Mouse (Mus musculus) midbrain, embryonic 13.5 days (tissue): ENCODE measurements around the gene Adgrf5. TPM values are rescaled to one million over a fixed set of nuclear protein-coding genes. Genes with fewer than 3 reads are reported as not detected.

Experiments
- ATAC-seq: fragments of 200-750 bp; cut with Nextera tagmentation; 2 replicates; pipeline ENCODE4 v1.8.0; 2017; ENCODE audit warnings: mild to moderate bottlenecking, moderate TSS enrichment, moderate library complexity
- H3K27ac ChIP-seq: fragments of 300-500 bp; sonication (generic); 2 replicates; pipeline ENCODE4 v1.5.1; 2015; ENCODE audit warnings: inconsistent platforms, mild to moderate bottlenecking, moderate library complexity
- H3K27me3 ChIP-seq: fragments of 300-500 bp; sonication (generic); 2 replicates; pipeline ENCODE4 v1.6.1; 2015; ENCODE audit warnings: mild to moderate bottlenecking, inconsistent platforms
- H3K36me3 ChIP-seq: fragments of 300-500 bp; sonication (generic); 2 replicates; pipeline ENCODE4 v1.6.1; 2015; ENCODE audit warnings: mild to moderate bottlenecking, inconsistent platforms
- H3K4me1 ChIP-seq: fragments of 300-500 bp; sonication (generic); replicated peaks from 2 replicates; pipeline ENCODE4 v1.6.1; 2015; ENCODE audit warnings: inconsistent platforms
- H3K4me2 ChIP-seq: fragments of 300-500 bp; sonication (generic); replicated peaks from 2 replicates; pipeline ENCODE4 v1.6.1; 2015; ENCODE audit warnings: moderate library complexity, mild to moderate bottlenecking, inconsistent platforms
- H3K4me3 ChIP-seq: fragments of 300-500 bp; sonication (generic); replicated peaks from 2 replicates; pipeline ENCODE4 v1.5.1; 2015; ENCODE audit warnings: mild to moderate bottlenecking, inconsistent platforms
- H3K9ac ChIP-seq: fragments of 300-500 bp; sonication (generic); replicated peaks from 2 replicates; pipeline ENCODE4 v1.6.1; 2015; ENCODE audit warnings: mild to moderate bottlenecking, inconsistent platforms
- H3K9me3 ChIP-seq: fragments of 300-500 bp; sonication (generic); 2 replicates; pipeline ENCODE4 v1.6.1; 2016; ENCODE audit warnings: mild to moderate bottlenecking, inconsistent platforms
- WGBS: fragments of 180-500 bp; shearing (Covaris S2); methylation state at CpG from one replicate; pipeline ENCODE4 v1.1.7; 2015; 5-methylcytosine and 5-hydroxymethylcytosine counted together
- polyA plus RNA-seq: library from polyadenylated mRNA; unstranded; fragments of >200 nt; fragmentation: Nextera tagmentation; extraction: Ambion mirVana; gene quantifications from 2 replicates; pipeline ENCODE4 v1.2.1, GENCODE M21; 2015

The Adgrf5 gene
- polyA plus RNA-seq, 1 experiment from 2014 or later, result 8.6 TPM

DNA sequence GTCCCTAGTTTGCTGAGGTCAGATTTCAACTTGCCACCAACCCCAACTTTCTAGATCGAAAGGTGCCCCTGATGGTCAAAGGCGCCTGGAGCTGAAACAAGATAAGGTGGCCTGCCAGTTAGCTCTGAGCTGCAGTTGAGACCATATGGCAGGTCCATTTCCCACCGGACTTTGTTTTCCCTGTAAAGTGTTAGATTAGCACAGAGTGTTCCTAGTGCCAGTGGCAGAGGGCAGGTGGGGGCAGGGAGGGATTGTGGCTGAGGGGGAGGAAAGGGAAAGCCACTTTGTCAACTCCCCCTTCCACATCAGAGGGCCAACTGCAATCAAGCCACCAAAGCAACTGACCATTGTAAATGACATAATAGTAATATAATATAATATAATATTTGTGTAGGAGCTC lies 26.9 kb downstream of the Adgrf5 start:
- H3K4me1 ChIP-seq, result 0 out of 2 replicates have a peak, but pooled peaks cover 6% of the 10 kb centered on the region
- no peak overlapping the region for H3K4me2 ChIP-seq
- H3K27me3 ChIP-seq, result no peaks in the 10 kb centered on the region
- ATAC-seq, result no peak
- H3K27ac ChIP-seq, result no peak overlapping the region
- no peaks in the 10 kb centered on the region for H3K9me3 ChIP-seq
- H3K9ac ChIP-seq, result no peak overlapping the region
- no peaks in the 10 kb centered on the region for H3K36me3 ChIP-seq
- WGBS, result 82% methylated on average over 3 of the region's 3 CpGs
- no peak overlapping the region for H3K4me3 ChIP-seq

DNA sequence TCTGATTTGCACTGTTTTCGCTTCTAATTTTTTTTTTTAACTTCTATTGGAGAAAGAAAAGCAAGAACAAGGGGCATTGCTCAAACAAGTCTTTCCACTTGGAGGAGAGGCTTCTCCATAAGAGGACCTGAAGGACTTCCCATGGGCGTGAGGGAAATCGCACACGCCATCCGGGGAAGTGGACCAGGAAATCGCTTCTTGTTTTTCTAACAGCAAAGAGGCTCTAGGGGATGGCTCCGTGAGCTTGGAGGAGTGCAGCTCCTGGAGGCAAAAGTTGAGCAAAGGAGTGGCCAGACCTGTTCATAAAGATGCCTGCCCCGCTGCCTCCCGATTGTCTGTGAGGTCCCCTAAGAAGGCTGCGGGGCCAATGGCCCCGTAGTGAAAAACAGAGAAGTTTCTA lies 29.0 kb downstream of the Adgrf5 start:
- H3K4me1 ChIP-seq, result peaks cover 6% of the 10 kb centered on the region; the same call in 1 of the 2 replicates
- ATAC-seq, result no peak
- WGBS, result 91% methylated on average over 11 of the region's 11 CpGs
- no peak overlapping the region for H3K4me3 ChIP-seq
- no peaks in the 10 kb centered on the region for H3K36me3 ChIP-seq
- no peaks in the 10 kb centered on the region for H3K27me3 ChIP-seq
- no peak overlapping the region for H3K4me2 ChIP-seq
- H3K9me3 ChIP-seq, result no peaks in the 10 kb centered on the region
- H3K27ac ChIP-seq, result no peak overlapping the region
- no peak overlapping the region for H3K9ac ChIP-seq

- no peak overlapping the region for H3K27ac ChIP-seq
- H3K4me1 ChIP-seq, result peaks cover 6% of the 10 kb centered on the region; the same call in 1 of the 2 replicates
- no peaks in the 10 kb centered on the region for H3K9me3 ChIP-seq
- no peaks in the 10 kb centered on the region for H3K36me3 ChIP-seq
- no peak for ATAC-seq
- H3K4me3 ChIP-seq, result no peak overlapping the region
- H3K4me2 ChIP-seq, result no peak overlapping the region
- no peak overlapping the region for H3K9ac ChIP-seq
- 75% methylated on average over 9 of the region's 9 CpGs for WGBS
- no peaks in the 10 kb centered on the region for H3K27me3 ChIP-seq
Observed at GRCm38 (mm10) chr17:43392191-43392590, 31.9 kb downstream of the Adgrf5 start.

DNA sequence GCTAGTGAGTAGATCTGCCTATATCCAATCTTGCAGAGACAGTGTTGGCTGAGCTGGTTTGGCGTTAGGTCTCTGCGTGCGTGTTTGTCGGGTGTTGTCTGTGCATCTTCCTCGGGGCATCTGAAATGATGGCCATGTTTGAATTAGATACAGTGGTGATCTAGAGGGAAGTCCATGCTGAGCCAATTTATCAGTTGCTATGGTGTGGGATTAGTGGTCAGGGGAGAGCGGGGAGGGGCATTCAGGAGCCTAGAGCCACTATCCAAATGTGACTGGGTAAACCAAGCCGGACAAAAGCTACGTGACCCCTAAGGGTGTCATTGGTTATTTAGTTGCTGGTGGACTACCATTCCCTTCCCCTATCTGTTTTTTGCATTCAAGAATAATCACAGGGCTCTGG lies 33.4 kb downstream of the Adgrf5 start:
- WGBS, result 41% methylated on average over 8 of the region's 8 CpGs
- Histone ChIP-seq H3K4me1 (peaks cover 8% of the 10 kb centered on the region; the same call in 1 of the 2 replicates), H3K4me2 (no peak overlapping the region), H3K36me3 (no peaks in the 10 kb centered on the region), H3K9me3 (no peaks in the 10 kb centered on the region), H3K4me3 (no peak overlapping the region), H3K27me3 (no peaks in the 10 kb centered on the region), H3K9ac (no peak overlapping the region), H3K27ac (no peak overlapping the region)
- peak; percentile 62; the same call in 1 of the 2 replicates for ATAC-seq

DNA sequence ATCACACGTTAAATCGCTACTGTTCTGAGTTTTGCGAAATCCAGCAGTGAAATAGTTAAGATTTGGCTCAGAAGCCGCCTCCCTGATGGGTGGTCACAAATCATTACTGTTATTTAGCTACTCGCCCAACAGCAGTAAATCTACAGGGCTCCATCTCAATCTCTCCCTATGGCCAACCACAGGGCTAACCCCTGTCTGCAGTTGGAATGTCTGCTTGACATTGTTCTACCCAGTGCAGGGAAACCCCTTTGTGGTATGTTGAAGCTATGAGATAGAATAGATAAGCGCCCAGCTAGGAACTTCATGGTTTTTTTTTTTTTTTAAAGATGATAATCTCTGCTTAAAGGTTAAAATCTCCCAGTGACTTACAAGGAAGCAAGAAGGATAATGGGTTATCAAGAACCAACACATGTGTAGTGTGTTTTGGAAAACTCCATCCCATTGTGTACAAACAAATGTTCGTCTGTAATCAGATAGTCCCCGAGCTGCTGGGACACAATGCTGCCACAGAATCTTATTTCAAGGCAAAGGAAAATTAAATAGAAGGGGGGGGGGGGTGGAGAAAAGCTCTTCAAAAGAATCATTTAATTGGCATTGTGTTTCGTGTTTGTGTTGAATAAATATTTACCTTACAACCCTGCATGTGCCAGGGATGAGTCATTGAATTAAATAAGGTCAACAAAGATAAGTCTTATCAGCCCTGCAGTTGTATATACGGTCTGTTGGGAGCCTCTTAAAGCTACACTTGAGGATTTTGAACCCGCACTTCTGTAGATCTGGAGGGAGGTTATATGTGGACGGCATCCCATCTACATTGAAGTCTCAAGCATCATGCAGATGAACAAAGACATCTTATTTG lies 35.4 kb downstream of the Adgrf5 start:
- no peak overlapping the region for H3K9ac ChIP-seq
- no peaks in the 10 kb centered on the region for H3K36me3 ChIP-seq
- WGBS, result 82% methylated on average over 12 of the region's 12 CpGs
- H3K4me1 ChIP-seq, result peaks cover 14% of the 10 kb centered on the region; the same call in 1 of the 2 replicates
- H3K9me3 ChIP-seq, result no peaks in the 10 kb centered on the region
- no peak overlapping the region for H3K27ac ChIP-seq
- no peak overlapping the region for H3K4me2 ChIP-seq
- no peak overlapping the region for H3K4me3 ChIP-seq
- ATAC-seq, result no peak
- no peaks in the 10 kb centered on the region for H3K27me3 ChIP-seq

- H3K4me2 ChIP-seq, result no peak overlapping the region
- 66% methylated on average over 7 of the region's 7 CpGs for WGBS
- ATAC-seq, result no peak
- H3K9me3 ChIP-seq, result no peaks in the 10 kb centered on the region
- no peak overlapping the region for H3K9ac ChIP-seq
- H3K4me3 ChIP-seq, result no peak overlapping the region
- no peaks in the 10 kb centered on the region for H3K27me3 ChIP-seq
- H3K27ac ChIP-seq, result no peak overlapping the region
- H3K36me3 ChIP-seq, result no peaks in the 10 kb centered on the region
- H3K4me1 ChIP-seq, result peaks cover 8% of the 10 kb centered on the region; the same call in 1 of the 2 replicates
Observed at GRCm38 (mm10) chr17:43398612-43399011, 38.4 kb downstream of the Adgrf5 start.

DNA sequence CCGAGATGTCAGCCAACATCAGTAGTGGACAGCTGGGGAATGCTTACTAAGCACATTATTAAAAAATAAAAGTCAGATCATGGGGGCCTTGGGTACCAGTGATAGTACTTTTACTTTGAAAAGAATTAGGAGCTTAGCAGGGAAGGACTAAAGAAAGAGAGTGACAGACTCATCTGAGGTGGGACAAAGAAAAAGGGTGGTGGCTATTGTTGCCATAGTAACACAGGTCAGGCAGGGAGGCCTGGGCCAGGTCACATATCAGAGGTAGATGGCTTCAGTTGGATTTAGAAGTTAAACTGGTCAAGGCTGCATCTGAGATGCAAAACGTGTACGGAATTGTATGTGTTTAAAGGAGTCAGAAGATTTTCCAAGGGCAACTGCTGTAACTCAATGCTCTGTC lies 38.9 kb downstream of the Adgrf5 start:
- Histone ChIP-seq H3K9me3 (no peaks in the 10 kb centered on the region), H3K36me3 (no peaks in the 10 kb centered on the region), H3K27me3 (no peaks in the 10 kb centered on the region), H3K4me1 (0 out of 2 replicates have a peak, but pooled peaks cover 8% of the 10 kb centered on the region), H3K4me2 (no peak overlapping the region), H3K27ac (no peak overlapping the region), H3K4me3 (no peak overlapping the region), H3K9ac (no peak overlapping the region)
- 29% methylated on average over 3 of the region's 3 CpGs for WGBS
- no peak for ATAC-seq

GRCm38 (mm10) chr17:43400483-43400882 lies 40.2 kb downstream of the Adgrf5 start:
- 62% methylated on average over 10 of the region's 10 CpGs for WGBS
- no peak for ATAC-seq
- H3K4me2 ChIP-seq, result no peak overlapping the region

DNA sequence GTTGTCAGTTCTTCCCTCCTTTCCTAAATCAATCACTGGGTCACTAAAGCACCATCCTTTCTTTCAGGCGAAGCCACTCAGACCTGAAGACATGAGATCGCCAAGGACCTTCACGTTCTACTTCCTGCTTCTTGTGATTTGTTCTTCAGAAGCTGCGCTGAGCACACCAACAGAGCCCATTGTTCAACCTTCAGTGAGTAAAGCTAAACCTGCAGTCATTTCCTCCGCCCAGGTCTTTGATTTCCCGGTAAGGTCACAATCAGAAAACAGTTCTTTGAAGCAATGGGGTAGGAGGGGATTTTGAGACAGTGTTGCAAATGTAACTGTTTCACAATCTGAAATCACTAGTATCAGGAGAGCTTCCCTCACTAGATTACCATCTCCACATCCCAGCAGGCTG lies 43.6 kb downstream of the Adgrf5 start:
- ATAC-seq, result no peak
- H3K9me3 ChIP-seq, result no peaks in the 10 kb centered on the region
- H3K4me1 ChIP-seq, result 0 out of 2 replicates have a peak, but pooled peaks cover 5% of the 10 kb centered on the region
- H3K4me2 ChIP-seq, result no peak overlapping the region
- no peak overlapping the region for H3K4me3 ChIP-seq
- no peak overlapping the region for H3K9ac ChIP-seq
- WGBS, result 60% methylated on average over 6 of the region's 6 CpGs
- no peak overlapping the region for H3K27ac ChIP-seq
- H3K27me3 ChIP-seq, result no peaks in the 10 kb centered on the region
- no peaks in the 10 kb centered on the region for H3K36me3 ChIP-seq

More at GRCm38 (mm10) chr17:43400483-43400882, 40.2 kb downstream of the Adgrf5 start:
- H3K27me3 ChIP-seq, result no peaks in the 10 kb centered on the region
- H3K27ac ChIP-seq, result no peak overlapping the region
- H3K9ac ChIP-seq, result no peak overlapping the region
- 0 out of 2 replicates have a peak, but pooled peaks cover 8% of the 10 kb centered on the region for H3K4me1 ChIP-seq
- H3K4me3 ChIP-seq, result no peak overlapping the region
- no peaks in the 10 kb centered on the region for H3K9me3 ChIP-seq
- H3K36me3 ChIP-seq, result no peaks in the 10 kb centered on the region

GRCm38 (mm10) chr17:43404408-43404807 lies 44.2 kb downstream of the Adgrf5 start:
- no peak overlapping the region for H3K4me2 ChIP-seq
- H3K9ac ChIP-seq, result no peak overlapping the region
- H3K9me3 ChIP-seq, result no peaks in the 10 kb centered on the region
- WGBS, result 89% methylated on average over 5 of the region's 5 CpGs
- no peak for ATAC-seq
- no peak overlapping the region for H3K27ac ChIP-seq
- 0 out of 2 replicates have a peak, but pooled peaks cover 5% of the 10 kb centered on the region for H3K4me1 ChIP-seq
- no peaks in the 10 kb centered on the region for H3K27me3 ChIP-seq
- H3K4me3 ChIP-seq, result no peak overlapping the region
- no peaks in the 10 kb centered on the region for H3K36me3 ChIP-seq

DNA sequence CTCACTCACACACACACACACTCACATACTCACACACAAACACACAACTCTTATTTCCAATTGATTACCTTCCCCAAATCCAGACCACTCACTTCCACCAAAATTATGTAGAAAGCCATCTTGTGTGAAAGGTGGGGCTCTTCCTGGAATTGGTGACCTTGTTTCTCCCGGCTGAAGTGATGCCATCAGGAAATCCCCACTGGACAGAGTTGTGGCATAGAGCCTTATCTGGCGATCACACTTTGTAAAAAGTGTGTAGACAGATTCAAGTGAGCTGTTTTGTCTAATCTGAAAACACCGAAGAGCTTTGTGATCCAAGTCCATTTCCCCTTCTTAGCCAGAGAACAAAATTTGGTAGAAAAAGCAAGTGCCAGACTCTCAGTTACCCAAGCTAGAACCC lies 46.1 kb downstream of the Adgrf5 start:
- no peak for ATAC-seq
- Histone ChIP-seq H3K4me3 (no peak overlapping the region), H3K27me3 (no peaks in the 10 kb centered on the region), H3K4me1 (no peaks in the 10 kb centered on the region), H3K27ac (no peak overlapping the region), H3K4me2 (no peak overlapping the region), H3K36me3 (no peaks in the 10 kb centered on the region), H3K9ac (no peak overlapping the region), H3K9me3 (no peaks in the 10 kb centered on the region)
- WGBS, result 91% methylated on average over 3 of the region's 3 CpGs

- Histone ChIP-seq H3K9ac (no peak overlapping the region), H3K9me3 (no peaks in the 10 kb centered on the region), H3K4me2 (no peak overlapping the region), H3K27ac (no peak overlapping the region), H3K27me3 (no peaks in the 10 kb centered on the region), H3K36me3 (no peaks in the 10 kb centered on the region), H3K4me1 (no peaks in the 10 kb centered on the region), H3K4me3 (no peak overlapping the region)
- 88% methylated on average over 7 of the region's 7 CpGs for WGBS
- no peak for ATAC-seq
Observed at GRCm38 (mm10) chr17:43407548-43407947, 47.3 kb downstream of the Adgrf5 start.
